Mouse (Mus musculus): ENCODE measurements around the gene Gpm6b. TPM values are rescaled to one million over a fixed set of nuclear protein-coding genes. Genes with fewer than 3 reads are reported as not detected.

The Gpm6b gene
- total RNA-seq, 2 experiments from 2014 or later: 3.9 to 5.7 TPM

- intact Hi-C loops (cut with DNase I): loop anchor here (10.0 kb wide), 1 partner anchor 56 kb away; no protein-coding TSS in a partner anchor
- DNase-seq: no peak
These were observed 109.9 kb downstream of the Gpm6b start for GRCm38 (mm10) chrX:166348634-166349033.

DNA sequence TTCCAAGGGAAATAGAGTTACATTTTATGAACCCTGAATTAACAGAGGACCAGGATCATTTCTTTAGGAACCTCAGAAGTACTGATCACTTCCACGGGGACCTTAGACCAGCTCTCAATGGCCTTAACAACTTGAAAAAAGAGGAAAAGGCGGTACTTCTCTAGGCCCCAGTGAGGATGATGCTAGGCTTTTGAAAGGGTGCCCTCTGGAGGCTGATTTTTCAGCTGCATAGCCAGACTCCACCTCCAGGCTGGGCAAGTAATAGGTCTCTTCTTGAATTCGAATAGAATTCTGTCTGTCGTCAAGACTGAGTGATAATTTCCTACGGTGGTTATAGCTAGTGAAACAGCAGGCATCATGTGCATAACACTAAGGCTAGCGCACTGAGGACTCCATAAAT lies 113.1 kb downstream of the Gpm6b start:
- intact Hi-C loops (cut with DNase I): loop anchor here (2.0 to 10.0 kb wide), 2 partner anchors 185 to 303 kb away; no protein-coding TSS in a partner anchor

DNA sequence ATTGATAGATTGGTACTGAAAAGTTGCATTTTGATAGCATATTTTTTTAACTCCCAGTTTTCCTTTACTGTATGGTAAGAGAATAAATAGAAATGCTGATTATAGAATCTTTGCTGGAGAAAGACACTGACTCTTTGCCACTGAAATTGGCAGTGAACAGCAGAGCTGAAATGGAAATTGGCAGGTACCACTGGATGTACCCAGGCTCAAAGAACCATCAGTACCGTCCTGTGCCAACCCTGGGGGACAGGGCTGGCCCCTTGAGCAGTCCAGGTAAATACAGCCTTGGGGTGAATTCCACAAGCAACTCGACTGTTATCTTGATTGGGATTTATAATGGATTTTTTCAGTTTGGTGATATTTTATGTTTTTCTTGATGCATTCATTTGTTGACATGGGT lies 114.7 kb downstream of the Gpm6b start:
- intact Hi-C loops (cut with DNase I): loop anchor here (10.0 kb wide), 1 partner anchor 301 kb away; no protein-coding TSS in a partner anchor
- no peak for DNase-seq

More for the DNA sequence above, 113.1 kb downstream of the Gpm6b start:
- peak; percentile 13 to 29 for DNase-seq

GRCm38 (mm10) chrX:166354913-166355312 lies 116.2 kb downstream of the Gpm6b start:
- no peak for DNase-seq
- intact Hi-C loops (cut with DNase I): loop anchor here (10.0 kb wide), 1 partner anchor 300 kb away; no protein-coding TSS in a partner anchor

GRCm38 (mm10) chrX:166356276-166356675 lies 117.6 kb downstream of the Gpm6b start:
- no peak for DNase-seq
- intact Hi-C loops (cut with DNase I): loop anchor here (10.0 kb wide), 1 partner anchor 299 kb away; no protein-coding TSS in a partner anchor

- intact Hi-C loops (cut with DNase I): loop anchor here (10.0 kb wide), 1 partner anchor 296 kb away; no protein-coding TSS in a partner anchor
- DNase-seq: no peak
These were observed 120.2 kb downstream of the Gpm6b start for GRCm38 (mm10) chrX:166358955-166359354.

DNA sequence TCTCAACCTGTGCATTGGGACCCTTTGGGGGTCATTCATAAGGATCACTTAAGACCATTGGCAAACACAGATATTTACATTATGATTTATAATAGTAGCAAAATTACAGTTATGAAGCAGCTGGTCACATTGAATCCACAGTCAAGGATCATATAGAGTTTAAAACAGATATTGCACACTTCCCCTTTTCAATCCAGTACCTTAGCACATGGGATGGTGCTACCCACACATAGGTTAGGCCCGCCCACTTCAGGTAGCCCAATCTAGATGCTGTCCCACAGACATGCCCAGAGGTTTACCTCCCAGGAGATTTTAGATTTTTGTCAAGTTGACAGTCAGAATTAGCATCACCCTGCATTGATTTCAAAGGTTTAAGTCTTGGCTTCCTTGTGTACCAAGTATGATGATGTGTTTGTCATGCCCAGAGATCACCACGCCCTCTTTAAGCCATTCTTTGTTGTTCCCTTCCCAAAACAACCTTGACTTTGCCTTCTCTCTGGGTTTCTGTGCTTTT lies 121.3 kb downstream of the Gpm6b start:
- intact Hi-C loops (cut with DNase I): loop anchor here (10.0 kb wide), 1 partner anchor 295 kb away; no protein-coding TSS in a partner anchor
- DNase-seq: no peak

DNA sequence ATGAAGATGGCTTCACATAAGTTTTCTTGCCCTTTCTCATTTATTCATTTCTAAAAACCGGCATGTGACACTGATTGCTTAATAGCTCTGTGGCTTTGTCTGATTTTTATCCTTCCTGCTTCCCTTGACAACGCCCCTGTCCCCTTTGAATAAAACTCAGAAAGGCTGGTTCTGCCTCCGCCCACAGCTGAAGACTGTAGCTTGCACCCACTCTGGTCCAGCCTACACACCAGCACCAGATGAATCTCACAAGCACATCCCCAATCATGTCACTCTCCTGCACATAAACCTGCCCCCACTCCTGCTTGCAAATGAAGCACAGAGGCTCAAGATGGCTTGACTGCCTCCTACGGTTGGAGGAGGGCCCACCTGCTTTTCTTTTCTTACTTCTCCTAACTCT lies 121.7 kb downstream of the Gpm6b start:
- intact Hi-C loops (cut with DNase I): no loop called here
- DNase-seq: no peak

- DNase-seq: no peak
- intact Hi-C loops (cut with DNase I): no loop called here
These were observed 126.9 kb downstream of the Gpm6b start for GRCm38 (mm10) chrX:166365458-166366213.

- no peak for DNase-seq
- intact Hi-C loops (cut with DNase I): no loop called here
These were observed 138.1 kb downstream of the Gpm6b start for GRCm38 (mm10) chrX:166376681-166377328.

DNA sequence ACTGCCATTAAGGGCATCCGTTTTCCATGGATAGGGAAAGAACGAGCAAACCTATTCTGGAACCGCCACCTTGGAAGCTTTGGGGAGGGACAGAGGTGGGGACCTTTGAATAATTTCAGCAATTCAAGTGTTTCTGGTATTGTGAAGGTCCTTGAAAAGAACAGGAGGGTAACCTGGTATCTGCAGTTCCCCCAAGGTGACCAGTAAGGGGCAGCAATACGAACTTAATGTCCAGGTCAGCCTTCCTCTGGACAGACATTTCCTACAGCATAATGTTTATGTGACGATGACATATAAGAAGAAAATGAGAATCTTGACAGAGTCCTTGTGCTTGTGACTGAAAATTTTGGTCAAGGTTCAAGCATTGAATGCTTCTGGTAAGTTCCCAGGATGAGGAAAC lies 139.9 kb downstream of the Gpm6b start:
- intact Hi-C loops (cut with DNase I): no loop called here

GRCm38 (mm10) chrX:166383606-166384005 lies 144.9 kb downstream of the Gpm6b start:
- no peak for DNase-seq
- intact Hi-C loops (cut with DNase I): loop anchor here (10.0 kb wide), 1 partner anchor 631 kb away; no protein-coding TSS in a partner anchor

More for the DNA sequence above, 139.9 kb downstream of the Gpm6b start:
- DNase-seq: no peak

- DNase-seq: no peak
- intact Hi-C loops (cut with DNase I): loop anchor here (10.0 kb wide), 1 partner anchor 630 kb away; no protein-coding TSS in a partner anchor
These were observed 146.2 kb downstream of the Gpm6b start for GRCm38 (mm10) chrX:166384935-166385334.

- DNase-seq: no peak
- intact Hi-C loops (cut with DNase I): loop anchor here (10.0 kb wide), 1 partner anchor 628 kb away; no protein-coding TSS in a partner anchor
These were observed 147.9 kb downstream of the Gpm6b start for GRCm38 (mm10) chrX:166386656-166387055.

DNA sequence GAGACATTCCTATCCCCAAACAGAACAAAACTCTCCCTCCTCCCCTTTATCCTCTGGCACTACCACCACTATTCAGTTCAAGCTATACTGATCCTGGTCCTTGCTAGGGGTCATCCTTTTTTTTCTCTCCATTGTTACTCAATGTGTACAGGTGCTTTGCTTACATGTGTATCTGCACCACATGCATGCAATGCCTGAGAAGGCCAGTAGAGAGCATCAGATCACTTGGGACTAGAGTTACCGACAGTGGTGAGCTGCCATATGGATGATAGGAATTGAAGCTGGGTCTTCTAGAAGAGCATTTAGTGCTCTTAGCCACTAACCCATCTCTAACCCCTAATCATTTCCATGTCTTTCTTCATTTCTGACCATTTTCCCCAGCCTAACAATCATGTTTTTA lies 155.0 kb downstream of the Gpm6b start:
- intact Hi-C loops (cut with DNase I): no loop called here
- DNase-seq: no peak

GRCm38 (mm10) chrX:166407865-166408264 lies 169.2 kb downstream of the Gpm6b start:
- intact Hi-C loops (cut with DNase I): loop anchor here (10.0 kb wide), 1 partner anchor 63 kb away; no protein-coding TSS in a partner anchor
- no peak for DNase-seq

- intact Hi-C loops (cut with DNase I): loop anchor here (10.0 kb wide), 1 partner anchor 239 kb away; no protein-coding TSS in a partner anchor
- DNase-seq: no peak
These were observed 177.5 kb downstream of the Gpm6b start for GRCm38 (mm10) chrX:166416196-166416595.

DNA sequence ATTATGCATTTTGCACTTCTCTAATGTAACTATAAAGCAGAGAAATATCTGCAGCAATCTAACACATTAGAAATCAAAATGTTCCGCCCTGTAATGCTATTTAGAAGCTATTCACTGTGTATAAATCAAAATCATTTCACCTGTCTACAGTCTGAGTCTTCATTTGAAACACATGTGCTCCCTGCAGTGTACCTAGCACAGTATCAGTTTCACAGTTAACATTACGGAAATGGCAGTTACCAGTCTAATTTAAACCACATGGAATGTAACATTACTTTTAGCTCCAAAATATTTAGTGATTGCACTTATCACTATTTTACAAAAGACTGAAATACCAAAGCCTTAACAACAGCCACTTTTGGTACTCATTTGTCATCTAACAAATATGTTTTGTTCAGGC lies 196.1 kb downstream of the Gpm6b start:
- DNase-seq: no peak
- intact Hi-C loops (cut with DNase I): no loop called here

Measured in gastrocnemius, postnatal 36 days (tissue).